23 mouse cellular contexts compared by ENCODE assay signal in the genomic region with DNA sequence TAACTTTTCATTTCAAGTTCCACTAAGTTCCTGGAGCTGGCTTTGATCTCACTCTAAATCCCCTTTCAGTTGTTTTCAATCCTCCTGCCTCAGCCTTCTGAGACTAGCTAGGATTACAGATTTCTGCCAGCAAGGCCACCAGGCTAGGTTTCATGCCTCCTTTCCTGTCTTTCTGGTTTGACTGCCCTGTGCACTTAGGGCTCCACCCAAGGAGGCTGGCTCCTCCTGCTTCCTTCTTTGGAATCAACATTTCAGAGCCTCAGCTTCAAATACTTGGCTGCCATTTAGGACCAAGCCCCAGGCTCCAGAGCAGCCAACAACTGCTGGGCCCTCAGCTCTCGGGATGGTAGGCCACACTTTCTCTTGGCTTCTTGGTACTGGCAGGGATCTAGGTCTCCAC. TPM values are rescaled to one million over a fixed set of nuclear protein-coding genes. Genes with fewer than 3 reads are reported as not detected.
DNase-seq lines count a peak whose midpoint lies in the region; ATAC-seq and TF ChIP-seq lines count a peak whose summit lies in the region.
"Had no signal": no experiment of that assay in that cellular context is flagged by ENCODE, and none has a peak within 500 bp of the region (broad histone marks: within the 10 kb centered on the region; RNA-seq: fewer than 3 reads in every experiment).

No protein-coding gene starts in this region.

- H3K36me3 ChIP-seq in midbrain, embryonic 11.5 days (ENCODE audit: control insufficient read depth, insufficient read depth, low read length) = no peaks in the 10 kb centered on the region
- no peaks in the 10 kb centered on the region for H3K36me3 ChIP-seq in midbrain, postnatal 0 days (ENCODE audit: insufficient read depth, low read length)
- H3K36me3 ChIP-seq: hindbrain, embryonic 15.5 days; neural tube, embryonic 13.5 days had no signal

- H3K27ac ChIP-seq in midbrain, embryonic 11.5 days (ENCODE audit: low read depth, low read length) = no peak overlapping the region
- no peak overlapping the region for H3K27ac ChIP-seq in midbrain, postnatal 0 days (ENCODE audit: low read depth, low read length)
- H3K27ac ChIP-seq: forebrain, embryonic 13.5 days; hindbrain, embryonic 15.5 days; lung, embryonic 15.5 days; neural tube, embryonic 13.5 days had no signal

- H3K4me3 ChIP-seq in midbrain, embryonic 11.5 days (ENCODE audit: low read depth, low read length) = no peak overlapping the region
- no peak overlapping the region for H3K4me3 ChIP-seq in midbrain, postnatal 0 days (ENCODE audit: low read depth, low read length)
- H3K4me3 ChIP-seq: forebrain, embryonic 13.5 days; hindbrain, embryonic 15.5 days; lung, embryonic 15.5 days; neural tube, embryonic 13.5 days had no signal

- TF ChIP-seq CTCF in midbrain, postnatal 0 days (IDR thresholded peaks at IDR 0.05) = no peak

- H3K4me2 ChIP-seq in midbrain, embryonic 11.5 days = no peak overlapping the region
- no peak overlapping the region for H3K4me2 ChIP-seq in midbrain, postnatal 0 days (ENCODE audit: low read depth, low read length, poor library complexity, severe bottlenecking)
- H3K4me2 ChIP-seq: forebrain, embryonic 13.5 days; heart, embryonic 11.5 days; hindbrain, embryonic 15.5 days; lung, embryonic 15.5 days; neural tube, embryonic 13.5 days had no signal

- H3K9ac ChIP-seq in midbrain, embryonic 11.5 days (ENCODE audit: low read length) = no peak overlapping the region
- no peak overlapping the region for H3K9ac ChIP-seq in midbrain, postnatal 0 days (replicated peaks; ENCODE audit: low read length, poor library complexity, severe bottlenecking)
- H3K9ac ChIP-seq: forebrain, embryonic 13.5 days; hindbrain, embryonic 15.5 days; lung, embryonic 15.5 days; neural tube, embryonic 13.5 days had no signal

- WGBS in midbrain, embryonic 11.5 days = 80% methylated on average over 1 of the region's 1 CpGs
- 70% methylated on average over 1 of the region's 1 CpGs for WGBS in midbrain, postnatal 0 days

- no peaks in the 10 kb centered on the region for H3K4me1 ChIP-seq in midbrain, embryonic 11.5 days (ENCODE audit: control insufficient read depth, insufficient read depth, low read length)
- H3K4me1 ChIP-seq in midbrain, postnatal 0 days (ENCODE audit: insufficient read depth, low read length) = no peaks in the 10 kb centered on the region
- H3K4me1 ChIP-seq: forebrain, embryonic 13.5 days; hindbrain, embryonic 15.5 days; lung, embryonic 15.5 days; neural tube, embryonic 13.5 days had no signal

- no peaks in the 10 kb centered on the region for H3K9me3 ChIP-seq in midbrain, embryonic 11.5 days (ENCODE audit: control insufficient read depth, low read length)
- no peaks in the 10 kb centered on the region for H3K9me3 ChIP-seq in midbrain, postnatal 0 days (ENCODE audit: low read length)
- H3K9me3 ChIP-seq: forebrain, embryonic 13.5 days; hindbrain, embryonic 15.5 days; lung, embryonic 15.5 days; neural tube, embryonic 13.5 days had no signal

- no peaks in the 10 kb centered on the region for H3K27me3 ChIP-seq in midbrain, embryonic 11.5 days (ENCODE audit: control insufficient read depth, insufficient read depth, low read length)
- H3K27me3 ChIP-seq in midbrain, postnatal 0 days (ENCODE audit: insufficient read depth, low read length) = no peaks in the 10 kb centered on the region
- H3K27me3 ChIP-seq: forebrain, embryonic 13.5 days; hindbrain, embryonic 15.5 days; lung, embryonic 15.5 days; neural tube, embryonic 13.5 days had no signal

- ATAC-seq in midbrain, embryonic 11.5 days (ENCODE audit: low FRiP score) = no peak
- no peak for ATAC-seq in midbrain, postnatal 0 days (ENCODE audit: low FRiP score)
- no peak for ATAC-seq in megakaryocyte progenitor cell, adult 5-6 weeks (replicated peaks; ENCODE audit: poor library complexity)
- ATAC-seq: activated CD4-positive, CD25-positive, alpha-beta regulatory T cell, adult 4 months; forebrain, embryonic 13.5 days had no signal

- peak; percentile 37 for DNase-seq in midbrain, embryonic 11.5 days (ENCODE audit: low spot score, missing footprints)
- DNase-seq in midbrain, postnatal 0 days (ENCODE audit: low spot score) = no peak
- DNase-seq in NIH3T3 (ENCODE audit: low read depth) = peak; percentile 12
- peak; percentile 70 for DNase-seq in gonadal fat pad, adult 2 months (ENCODE audit: low read depth)
- DNase-seq in lung, postnatal 36 days = peak; percentile 69
- DNase-seq in cerebellum, adult 9-11 months = no peak
- DNase-seq: cerebellum, adult 9-10 months; embryo, embryonic 11 days; gastrocnemius, postnatal 25 days; heart, postnatal 14 days; kidney, adult 2 months; kidney, postnatal 4 days; right cerebral cortex, postnatal 25 days; thymus, postnatal 36 days had no signal

RNA-seq across cellular contexts. Expression of gene Hipk4, which starts 2.5 kb away (rescaled TPM):
- polyA plus RNA-seq in midbrain, embryonic 11.5 days (2014; fragmentation: Nextera tagmentation; extraction: Ambion mirVana) = 0.18 and 0.21 TPM in 2 replicates
- total RNA-seq in midbrain, postnatal 0 days (2014; rRNA removed) = 0.66 and 1.8 TPM in 2 replicates
- 0.88 and 1.0 TPM in 2 replicates for polyA plus RNA-seq in midbrain, postnatal 0 days (2015; fragmentation: Nextera tagmentation; extraction: Ambion mirVana)
- 1.2 and 1.3 TPM in 2 replicates for polyA plus RNA-seq in gonadal fat pad, adult 2 months (2012; rRNA removed)
- total RNA-seq in megakaryocyte progenitor cell, adult 5-6 weeks (2015) = 0.10 and 0.25 TPM in 2 replicates
- total RNA-seq in megakaryocyte progenitor cell, adult 5-6 weeks (2017) = 0.07 and 0.29 TPM in 2 replicates
- total RNA-seq: liver, adult 2 months; monocyte, adult 5-6 weeks had no signal
- polyA plus RNA-seq: activated CD4-positive, CD25-positive, alpha-beta regulatory T cell, adult 4 months; liver, adult 2 months had no signal

RNA-seq across cellular contexts. Expression of gene Prx, which starts 21.5 kb away (rescaled TPM):
- 0.77 and 0.85 TPM in 2 replicates for polyA plus RNA-seq in midbrain, embryonic 11.5 days (2014; fragmentation: Nextera tagmentation; extraction: Ambion mirVana)
- 3.2 and 3.4 TPM in 2 replicates for total RNA-seq in midbrain, postnatal 0 days (2014; rRNA removed)
- 1.5 and 1.9 TPM in 2 replicates for polyA plus RNA-seq in midbrain, postnatal 0 days (2015; fragmentation: Nextera tagmentation; extraction: Ambion mirVana)
- polyA plus RNA-seq in gonadal fat pad, adult 2 months (2012; rRNA removed) = 2.0 TPM in 2 replicates
- 0.52 and 0.68 TPM in 2 replicates for total RNA-seq in megakaryocyte progenitor cell, adult 5-6 weeks (2015)
- 0.75 and 0.81 TPM in 2 replicates for total RNA-seq in megakaryocyte progenitor cell, adult 5-6 weeks (2017)
- total RNA-seq: liver, adult 2 months had no signal

RNA-seq across cellular contexts. Expression of gene Pld3, which starts 32.4 kb away (rescaled TPM):
- 62.5 and 63.5 TPM in 2 replicates for polyA plus RNA-seq in midbrain, embryonic 11.5 days (2014; fragmentation: Nextera tagmentation; extraction: Ambion mirVana)
- 239 and 286 TPM in 2 replicates for total RNA-seq in midbrain, postnatal 0 days (2014; rRNA removed)
- polyA plus RNA-seq in midbrain, postnatal 0 days (2015; fragmentation: Nextera tagmentation; extraction: Ambion mirVana) = 275 and 319 TPM in 2 replicates
- 159 and 188 TPM in 2 replicates for polyA plus RNA-seq in gonadal fat pad, adult 2 months (2012; rRNA removed)
- 9.3 and 9.4 TPM in 2 replicates for total RNA-seq in megakaryocyte progenitor cell, adult 5-6 weeks (2015)
- 5.3 and 7.5 TPM in 2 replicates for total RNA-seq in megakaryocyte progenitor cell, adult 5-6 weeks (2017)

RNA-seq across cellular contexts. Expression of gene 2310022A10Rik, which starts 32.4 kb away (rescaled TPM):
- polyA plus RNA-seq in midbrain, embryonic 11.5 days (2014; fragmentation: Nextera tagmentation; extraction: Ambion mirVana) = 24.6 and 26.5 TPM in 2 replicates
- total RNA-seq in midbrain, postnatal 0 days (2014; rRNA removed) = 7.9 and 12.5 TPM in 2 replicates
- polyA plus RNA-seq in midbrain, postnatal 0 days (2015; fragmentation: Nextera tagmentation; extraction: Ambion mirVana) = 29.1 and 31.0 TPM in 2 replicates
- 17.0 and 17.7 TPM in 2 replicates for polyA plus RNA-seq in gonadal fat pad, adult 2 months (2012; rRNA removed)
- 13.4 and 14.1 TPM in 2 replicates for total RNA-seq in megakaryocyte progenitor cell, adult 5-6 weeks (2015)
- total RNA-seq in megakaryocyte progenitor cell, adult 5-6 weeks (2017) = 12.4 and 15.6 TPM in 2 replicates

RNA-seq across cellular contexts. Expression of gene Sertad1, which starts 33.9 kb away (rescaled TPM):
- 13.4 and 15.5 TPM in 2 replicates for polyA plus RNA-seq in midbrain, embryonic 11.5 days (2014; fragmentation: Nextera tagmentation; extraction: Ambion mirVana)
- 9.3 and 10.5 TPM in 2 replicates for total RNA-seq in midbrain, postnatal 0 days (2014; rRNA removed)
- polyA plus RNA-seq in midbrain, postnatal 0 days (2015; fragmentation: Nextera tagmentation; extraction: Ambion mirVana) = 6.9 and 7.3 TPM in 2 replicates
- polyA plus RNA-seq in gonadal fat pad, adult 2 months (2012; rRNA removed) = 23.0 and 23.7 TPM in 2 replicates
- 9.2 and 12.5 TPM in 2 replicates for total RNA-seq in megakaryocyte progenitor cell, adult 5-6 weeks (2015)
- total RNA-seq in megakaryocyte progenitor cell, adult 5-6 weeks (2017) = 5.9 and 6.8 TPM in 2 replicates

Comparison
In these comparisons a context has a peak if more than half of its experiments do, and no peak if none do; other contexts are left out.
1. DNase-seq: peak in midbrain, embryonic 11.5 days (single experiment), NIH3T3 (single experiment), gonadal fat pad, adult 2 months (single experiment) and lung, postnatal 36 days (single experiment); none in midbrain, postnatal 0 days (single experiment) and cerebellum, adult 9-11 months (single experiment).